Mouse (Mus musculus) brown adipose tissue, adult 24 weeks (tissue): Measurements from ENCODE around the gene H2-T22. TPM values are rescaled to one million over a fixed set of nuclear protein-coding genes. Genes with fewer than 3 reads are reported as not detected.
A peak's percentile ranks its signal among the peaks of the same experiment; 100 is the strongest.
"Not testable (repeated sequence)": the region's sequence is repeated elsewhere in the genome, so short reads cannot be mapped to it uniquely, and the experiment has no call there.

Experiments
- H3K27ac ChIP-seq: fragments of 200-500 bp; replicated peaks from 2 replicates; pipeline ENCODE4 v1.5.1; 2012; ENCODE audit warnings: low read depth, mild to moderate bottlenecking, low read length
- H3K4me1 ChIP-seq: fragments of 200-500 bp; 2 replicates; pipeline ENCODE4 v1.6.1; 2012; ENCODE audit warnings: low read length, mixed read lengths; ENCODE audit not compliant: control insufficient read depth, insufficient read depth, insufficient read length
- H3K4me3 ChIP-seq: fragments of 200-500 bp; 2 replicates; pipeline ENCODE4 v1.5.1; 2012; ENCODE audit warnings: low read depth, mild to moderate bottlenecking, low read length, moderate library complexity; ENCODE audit not compliant: insufficient read depth
- polyA plus RNA-seq: library from polyadenylated mRNA; stranded (reverse); fragments of >200 nt; gene quantifications from 2 replicates; pipeline ENCODE4 v1.2.4, GENCODE M21; 2012; ENCODE audit not compliant: missing spikeins, insufficient read depth, insufficient read length

H2-T22 gene
- polyA plus RNA-seq, 1 experiment, result 57.5 TPM

- not testable (repeated sequence) for H3K27ac ChIP-seq, H3K4me3 ChIP-seq, H3K4me1 ChIP-seq
Observed at GRCm38 (mm10) chr17:36034524-36034923, 8.0 kb downstream of the H2-T22 start.

- Histone ChIP-seq H3K27ac (peak within 1 kb of the TSS; percentile 57), H3K4me3 (peak within 1 kb of the TSS; percentile 80)
- H3K4me1 ChIP-seq, result not testable (repeated sequence)
Observed at GRCm38 (mm10) chr17:36032351-36032875, 10.1 kb downstream of the H2-T22 start, which contains the start of gene H2-T23. TSS of gene H2-T23 (minus strand) at chr17:36032855.

- peak overlapping the region; percentile 57 for H3K27ac ChIP-seq
Observed at GRCm38 (mm10) chr17:36031583-36032331, 10.8 kb downstream of the H2-T22 start.

GRCm38 (mm10) chr17:36030703-36031582, 11.6 kb downstream of the H2-T22 start:
- Histone ChIP-seq H3K4me3 (peak overlapping the region; percentile 80), H3K27ac (0 out of 2 replicates have a peak overlapping the region, but pooled peaks have one; percentile 20)
- H3K4me1 ChIP-seq, result not testable (repeated sequence)

More at GRCm38 (mm10) chr17:36031583-36032331, 10.8 kb downstream of the H2-T22 start:
- not testable (repeated sequence) for H3K4me1 ChIP-seq
- peak overlapping the region; percentile 80 for H3K4me3 ChIP-seq

GRCm38 (mm10) chr17:36030046-36030702, 12.4 kb downstream of the H2-T22 start:
- H3K4me1 ChIP-seq, H3K4me3 ChIP-seq, H3K27ac ChIP-seq: not testable (repeated sequence)

- Histone ChIP-seq H3K27ac (no peak overlapping the region), H3K4me3 (no peak overlapping the region), H3K4me1 (peaks cover 4% of the 10 kb centered on the region)
Observed at GRCm38 (mm10) chr17:36028879-36029619, 13.5 kb downstream of the H2-T22 start.

- Histone ChIP-seq H3K4me1 (peaks cover 11% of the 10 kb centered on the region), H3K4me3 (no peak overlapping the region), H3K27ac (no peak overlapping the region)
Observed at GRCm38 (mm10) chr17:36027663-36028062, 14.9 kb downstream of the H2-T22 start.

GRCm38 (mm10) chr17:36025901-36026300, 16.6 kb downstream of the H2-T22 start:
- no peak overlapping the region for H3K4me3 ChIP-seq
- peaks cover 14% of the 10 kb centered on the region for H3K4me1 ChIP-seq
- H3K27ac ChIP-seq, result no peak overlapping the region

- H3K4me3 ChIP-seq, result no peak overlapping the region
- H3K4me1 ChIP-seq, result peaks cover 13% of the 10 kb centered on the region
- H3K27ac ChIP-seq, result no peak overlapping the region
Observed at GRCm38 (mm10) chr17:36025197-36025596, 17.4 kb downstream of the H2-T22 start.

GRCm38 (mm10) chr17:36023710-36024654, 18.6 kb downstream of the H2-T22 start:
- peak overlapping the region; percentile 9; the same call in 1 of the 2 replicates for H3K4me3 ChIP-seq
- peak overlapping the region; percentile 84 for H3K27ac ChIP-seq
- H3K4me1 ChIP-seq, result peaks cover 12% of the 10 kb centered on the region

- H3K27ac ChIP-seq, result peak overlapping the region; percentile 84; the same call in 1 of the 2 replicates
- no peak overlapping the region for H3K4me3 ChIP-seq
- peaks cover 12% of the 10 kb centered on the region for H3K4me1 ChIP-seq
Observed at GRCm38 (mm10) chr17:36022922-36023321, 19.6 kb downstream of the H2-T22 start.

GRCm38 (mm10) chr17:36022098-36022497, 20.4 kb downstream of the H2-T22 start:
- no peak overlapping the region for H3K27ac ChIP-seq
- H3K4me3 ChIP-seq, result no peak overlapping the region
- H3K4me1 ChIP-seq, result peaks cover 12% of the 10 kb centered on the region

- no peak overlapping the region for H3K4me3 ChIP-seq
- peaks cover 12% of the 10 kb centered on the region for H3K4me1 ChIP-seq
- H3K27ac ChIP-seq, result peak overlapping the region; percentile 93
Observed at GRCm38 (mm10) chr17:36021309-36021708, 21.2 kb downstream of the H2-T22 start.
